Mouse (Mus musculus): ENCODE measurements around the gene Fam110a.

The Fam110a gene

DNA sequence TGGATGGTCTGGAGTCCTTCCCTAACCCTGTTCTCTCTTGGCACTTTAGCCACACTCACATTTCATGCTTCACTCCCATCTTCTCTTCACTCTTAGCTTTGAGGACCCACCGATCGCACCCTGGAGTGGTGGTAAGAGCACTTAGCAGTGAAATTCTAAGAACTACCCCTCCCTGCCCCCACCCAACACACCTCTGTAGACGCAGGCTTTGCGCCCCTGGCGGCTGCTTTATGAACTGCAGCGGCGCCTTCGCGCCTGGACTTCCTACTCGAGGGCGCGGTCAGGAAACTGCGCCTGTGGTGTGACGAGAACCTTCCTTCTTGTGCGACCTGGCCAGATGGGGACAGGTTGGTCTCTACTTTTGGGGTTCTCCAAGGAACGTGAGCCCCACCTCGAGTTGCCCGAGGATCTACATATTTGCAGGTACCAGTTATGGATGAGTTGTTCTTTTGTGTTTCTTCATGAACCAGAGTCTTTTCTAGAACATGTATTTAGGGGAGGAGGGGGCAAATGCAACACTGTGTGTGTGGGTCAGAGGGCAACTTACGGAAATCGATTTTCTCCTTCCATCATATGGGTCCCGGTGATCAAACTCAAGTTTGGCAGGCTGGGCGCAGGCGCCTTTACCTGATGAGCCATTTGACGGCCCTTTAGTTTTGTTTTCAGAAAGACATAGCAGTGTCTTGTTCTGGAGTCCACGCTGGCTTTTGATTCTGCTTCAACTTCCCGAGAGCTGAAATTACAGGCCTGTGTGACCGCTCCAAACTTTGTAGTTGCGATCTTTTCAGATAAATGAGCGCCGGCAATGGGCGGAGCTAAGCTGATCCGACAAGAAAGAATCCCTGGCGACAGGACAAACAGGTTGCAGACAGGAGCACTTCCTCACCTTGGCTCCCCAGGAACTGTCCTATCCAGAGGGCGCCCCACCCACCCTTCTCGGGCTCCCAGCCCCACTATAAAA is 16.5 kb upstream of the Fam110a start, which contains the start of gene Slc52a3:
Gene Slc52a3 (plus strand): TSS at position 283 of the 961 bp plus-strand sequence.
- DNase-seq: peak; percentile 94

GRCm38 (mm10) chr2:151994350-151995122 is 14.5 kb upstream of the Fam110a start:
- DNase-seq: peak; percentile 82

GRCm38 (mm10) chr2:151991446-151991845 is 11.4 kb upstream of the Fam110a start:
- no peak for DNase-seq

DNA sequence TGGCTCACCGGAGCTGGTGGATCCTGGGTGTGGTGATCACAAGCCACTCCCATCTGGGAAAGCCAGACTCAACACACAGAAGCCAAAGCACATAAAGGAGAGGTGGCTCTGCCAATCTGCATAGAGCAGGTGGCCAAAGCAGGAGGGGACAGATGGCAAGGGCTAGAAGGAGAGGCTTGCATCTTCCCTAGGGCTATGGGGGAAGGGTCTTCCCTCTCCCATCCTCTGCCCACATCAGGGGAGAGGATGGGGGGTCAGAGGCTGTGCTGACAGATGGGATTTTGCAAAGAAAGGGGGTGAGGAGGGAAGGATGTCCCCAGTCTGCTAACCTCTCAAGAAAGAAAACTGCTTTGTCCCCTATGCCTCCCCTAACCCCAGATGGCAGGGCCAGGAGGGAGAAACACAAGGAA is 11.0 kb upstream of the Fam110a start:
- no peak for DNase-seq

DNA sequence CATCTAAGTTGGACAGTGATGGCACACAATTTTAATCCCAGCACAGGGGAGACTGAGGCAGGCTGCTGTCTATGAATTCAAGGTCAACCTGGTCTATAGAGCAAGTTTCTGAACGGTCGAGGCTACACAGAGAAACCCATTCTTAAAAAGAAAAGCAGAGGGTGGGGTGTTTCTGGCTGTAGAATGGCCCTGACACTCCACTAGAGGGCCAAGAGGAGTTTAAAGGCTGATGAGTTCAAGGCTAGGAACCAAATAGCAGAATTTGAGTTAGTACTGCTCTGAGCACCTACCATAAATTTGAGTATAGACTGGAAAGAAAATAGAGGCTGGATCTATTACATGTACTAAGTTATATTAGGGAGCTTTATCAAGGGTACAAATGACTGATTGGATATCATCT is 9.0 kb upstream of the Fam110a start:
- no peak for DNase-seq

GRCm38 (mm10) chr2:151986958-151987357 is 6.9 kb upstream of the Fam110a start:
- DNase-seq: no peak

GRCm38 (mm10) chr2:151985426-151986172 is 5.6 kb upstream of the Fam110a start:
- DNase-seq: peak; percentile 44

GRCm38 (mm10) chr2:151984019-151984418 is 4.0 kb upstream of the Fam110a start:
- DNase-seq: no peak

DNA sequence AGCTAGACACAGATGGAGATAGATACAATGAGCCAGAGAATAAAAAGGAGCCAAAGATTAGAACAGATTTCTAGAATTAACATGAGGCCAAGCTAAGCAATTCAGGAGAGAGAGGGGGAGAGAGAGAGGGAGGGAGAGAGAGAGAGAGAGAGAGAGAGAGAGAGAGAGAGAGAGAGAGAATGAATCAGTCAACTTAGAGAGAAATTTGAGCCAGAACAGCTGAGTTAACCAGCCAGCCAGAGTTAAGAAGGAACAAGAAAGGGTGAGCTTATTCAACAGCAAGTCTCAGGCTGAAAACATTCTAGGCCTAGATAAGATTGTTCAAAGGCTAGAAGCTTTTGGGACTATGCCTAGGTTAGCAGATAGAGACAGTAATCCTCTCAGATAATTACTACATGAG is 2.5 kb upstream of the Fam110a start:
- no peak for DNase-seq

DNA sequence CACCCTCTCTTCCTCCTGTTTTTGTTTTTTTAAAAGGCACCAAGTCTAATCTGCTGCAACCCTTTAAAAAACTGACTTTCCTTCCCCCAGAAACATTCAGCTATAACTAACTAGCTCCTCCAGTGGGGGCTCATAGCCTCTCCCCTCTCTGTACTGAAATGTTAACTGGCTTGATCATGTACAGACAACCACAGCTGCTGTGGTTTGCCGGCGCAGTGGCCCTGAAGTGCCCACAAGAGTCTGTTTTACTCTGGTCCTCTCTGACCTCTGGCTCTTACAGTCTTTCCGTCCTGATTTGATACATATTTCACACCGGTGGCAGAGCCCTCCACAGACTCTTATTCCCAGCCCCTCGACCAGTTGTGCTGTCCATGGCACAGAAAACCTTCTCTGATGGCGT is 1.2 kb upstream of the Fam110a start:
- DNase-seq: no peak

DNA sequence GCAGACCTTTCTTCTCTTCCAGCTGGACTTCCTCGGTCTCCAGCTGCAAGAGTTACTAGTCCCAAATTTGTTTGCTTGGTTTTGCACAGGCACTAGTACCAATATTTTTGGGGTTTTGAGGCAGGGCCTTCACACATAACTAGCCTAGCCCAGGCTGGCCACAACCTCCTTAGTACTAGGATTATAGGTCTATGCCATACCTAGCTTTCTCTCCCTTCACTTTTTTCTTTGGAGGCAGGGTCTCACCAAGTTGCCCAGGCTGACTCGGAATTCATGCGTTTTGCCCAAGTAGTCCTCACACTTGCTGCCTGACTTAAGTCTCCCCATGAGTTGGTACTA is 305 bp upstream of the Fam110a start:
- no peak for DNase-seq

DNA sequence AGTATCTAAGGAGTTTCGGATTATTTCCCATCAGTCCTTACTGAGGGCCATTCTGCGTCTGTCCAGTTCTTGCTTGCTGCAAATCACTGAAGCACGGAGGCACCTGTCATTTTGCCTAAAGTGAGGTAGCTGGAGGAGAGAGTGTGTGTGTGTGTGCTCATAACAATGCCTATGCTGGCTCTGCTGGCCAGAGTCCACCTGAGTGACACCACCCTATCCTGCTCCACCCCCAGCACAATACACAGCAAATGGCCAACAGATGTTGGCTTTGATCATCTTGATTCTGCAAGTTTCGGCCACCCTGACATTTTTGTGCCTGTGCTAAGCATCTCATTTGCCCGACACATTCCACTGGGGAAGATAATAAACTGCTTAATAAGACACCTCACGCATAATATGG is 1.5 kb downstream of the Fam110a start:
- DNase-seq: no peak

GRCm38 (mm10) chr2:151977689-151978440 is 2.2 kb downstream of the Fam110a start:
- no peak for DNase-seq

DNA sequence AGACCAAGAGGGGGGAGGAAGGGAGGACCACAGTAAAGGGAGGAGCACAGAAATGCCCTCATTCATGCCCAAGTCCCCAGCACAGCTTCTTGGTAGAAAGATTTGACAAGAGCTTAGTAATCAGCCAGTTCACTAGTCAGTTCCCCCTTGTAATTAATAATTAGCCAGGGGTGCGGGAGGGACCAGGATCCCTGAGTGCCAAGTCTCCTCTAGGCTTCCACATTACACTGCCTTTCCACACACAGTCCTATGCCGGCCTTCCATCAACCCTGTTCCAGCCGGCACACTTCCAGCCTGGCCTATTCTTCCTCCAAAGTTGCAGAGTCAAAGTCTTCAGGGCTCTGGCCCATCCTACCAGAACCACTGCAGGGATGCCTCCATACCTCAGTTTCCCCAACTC is 4.0 kb downstream of the Fam110a start:
- DNase-seq: no peak

DNA sequence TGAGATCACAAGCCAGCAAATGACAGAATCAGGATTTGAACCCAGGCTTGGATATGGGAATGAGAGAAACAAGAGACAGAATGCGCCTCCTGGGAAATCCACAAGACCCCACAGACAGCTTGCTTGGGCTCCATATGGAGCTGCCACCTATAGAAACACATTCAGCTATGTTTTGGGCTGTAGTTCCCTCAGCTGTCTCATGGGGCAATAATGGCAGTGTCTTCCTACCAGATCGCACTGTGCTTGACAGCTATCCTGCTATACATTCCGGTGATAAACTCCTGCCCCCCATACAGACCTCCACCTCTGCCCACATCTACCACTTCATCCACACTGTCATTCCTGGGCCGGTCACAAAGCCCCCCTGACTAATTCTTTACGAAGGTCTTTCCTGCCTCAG is 4.7 kb downstream of the Fam110a start:
- DNase-seq: peak; percentile 7

GRCm38 (mm10) chr2:151973595-151974562 is 6.1 kb downstream of the Fam110a start:
- DNase-seq: peak; percentile 47

DNA sequence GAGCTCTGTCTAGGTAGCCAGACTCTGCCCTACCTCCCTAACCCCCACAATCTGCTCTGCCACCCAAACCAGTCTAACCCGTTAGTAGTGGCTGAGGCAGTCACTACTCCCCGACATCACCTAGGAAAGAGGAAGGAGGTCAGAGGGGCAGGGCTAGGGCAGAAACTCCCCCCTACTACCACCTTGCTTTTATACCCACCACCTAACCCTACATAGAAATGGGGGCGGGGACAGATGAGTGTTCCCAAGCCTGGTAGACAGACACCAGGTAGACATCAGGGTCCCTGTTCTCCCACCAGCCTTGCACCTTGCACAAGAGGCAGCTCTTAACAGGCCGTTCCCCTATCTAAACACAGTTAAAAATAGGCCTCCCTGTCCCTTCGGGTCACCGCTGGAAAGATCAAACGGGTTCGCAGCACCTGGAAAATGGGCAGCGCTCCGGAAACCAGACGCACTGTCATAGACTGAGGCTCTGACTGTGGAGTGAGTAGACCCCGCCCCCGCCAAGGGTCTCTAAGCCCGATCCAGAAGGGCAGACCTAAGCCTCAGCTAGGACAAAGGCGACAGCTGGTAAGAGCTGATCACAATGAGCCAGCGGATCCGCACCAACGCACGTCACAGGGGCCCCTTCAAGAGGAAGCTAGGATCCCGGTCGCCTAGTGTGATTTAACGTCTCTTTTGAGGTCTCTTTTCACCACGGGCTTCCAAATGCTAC is 7.0 kb downstream of the Fam110a start:
- DNase-seq: peak; percentile 68

DNA sequence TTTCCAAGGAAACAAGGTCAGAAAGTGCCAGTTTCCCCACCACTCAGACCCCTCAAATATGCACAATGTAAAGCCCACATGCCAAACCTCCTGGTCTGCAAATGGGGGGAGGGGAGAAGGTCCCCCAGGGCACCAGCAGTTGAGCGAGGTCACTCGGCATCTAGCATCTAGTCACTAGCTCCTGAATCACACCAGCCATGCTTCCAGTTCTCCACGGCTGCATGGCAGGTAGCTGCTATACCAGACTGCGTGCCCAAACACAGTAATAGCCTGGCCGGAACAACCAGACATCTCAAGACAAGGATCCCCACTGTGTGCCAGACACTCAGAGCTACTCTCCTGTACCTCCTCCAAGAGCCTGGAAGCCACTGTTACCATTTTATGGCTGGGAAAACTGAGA is 8.3 kb downstream of the Fam110a start:
- DNase-seq: no peak

DNA sequence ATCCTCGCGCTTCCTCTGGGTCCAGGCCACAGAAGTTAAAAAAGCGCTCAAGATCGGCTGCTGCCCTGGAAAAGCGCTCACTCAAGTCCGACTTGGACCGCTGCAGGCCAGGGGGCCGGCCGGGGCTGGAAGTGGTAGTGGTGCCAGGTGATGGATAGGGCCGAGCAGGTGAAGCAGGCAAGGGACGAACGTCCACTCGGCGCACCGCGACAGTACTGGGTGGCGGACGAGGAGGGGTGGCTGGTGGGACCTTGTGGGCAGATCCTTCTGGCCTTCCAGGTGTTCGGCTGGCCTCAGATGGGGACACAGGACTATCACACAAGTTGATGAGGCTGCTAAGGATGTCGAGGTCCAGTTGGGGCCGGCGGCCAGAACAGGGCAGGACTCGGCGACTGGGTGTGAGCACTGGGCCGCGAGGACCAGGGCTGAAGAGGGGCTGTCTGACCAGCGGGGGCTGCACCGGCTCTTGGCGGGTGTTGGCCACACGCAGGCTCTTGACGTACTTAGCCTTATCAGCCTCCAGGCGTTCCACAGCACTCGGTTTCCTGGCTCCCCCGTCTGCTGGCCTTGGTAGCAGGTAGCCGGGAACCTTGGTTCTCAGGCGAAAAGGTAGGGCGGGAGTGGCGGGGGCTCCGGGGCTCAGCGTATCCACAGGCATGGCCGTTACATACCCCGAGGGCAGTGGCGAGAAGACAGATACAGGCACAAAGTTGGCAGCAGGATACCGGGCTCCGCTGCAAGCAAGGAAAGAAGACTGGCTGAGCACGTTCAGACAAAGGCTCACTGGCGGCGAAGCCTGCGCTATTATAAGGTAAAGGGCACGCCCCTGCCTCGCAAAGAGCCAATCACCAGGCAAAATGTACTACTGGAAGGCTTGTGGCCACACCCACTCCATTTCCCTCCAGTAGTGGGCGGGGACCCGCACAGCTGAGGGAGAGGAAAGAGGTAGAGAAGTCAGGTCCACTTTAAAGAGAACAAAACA is 9.5 kb downstream of the Fam110a start:
- peak; percentile 92 for DNase-seq
